Mouse (Mus musculus): Measurements from ENCODE around the gene Uri1.

Uri1 gene

GRCm38 (mm10) chr7:38023451-38023850 lies at the start of gene Uri1:
Gene Uri1 (minus strand): TSS chr7:38023551.
- no peak for DNase-seq (ENCODE audit: low read depth)

GRCm38 (mm10) chr7:38071065-38071464 lies 47.7 kb upstream of the Uri1 start:
- peak; percentile 30 for DNase-seq (ENCODE audit: low read depth)

GRCm38 (mm10) chr7:38070663-38071062 lies 47.3 kb upstream of the Uri1 start:
- peak; percentile 32 for DNase-seq (ENCODE audit: low read depth)

GRCm38 (mm10) chr7:38064431-38064830 lies 41.1 kb upstream of the Uri1 start:
- DNase-seq (ENCODE audit: low read depth): peak; percentile 28

GRCm38 (mm10) chr7:38061060-38061970 lies 38.0 kb upstream of the Uri1 start:
- peak; percentile 93 for DNase-seq (ENCODE audit: low read depth)

GRCm38 (mm10) chr7:38059636-38060330 lies 36.4 kb upstream of the Uri1 start:
- DNase-seq (ENCODE audit: low read depth): no peak

GRCm38 (mm10) chr7:38059096-38059495 lies 35.7 kb upstream of the Uri1 start:
- DNase-seq (ENCODE audit: low read depth): no peak

- DNase-seq (ENCODE audit: low read depth): no peak
Measured at GRCm38 (mm10) chr7:38055996-38056395, 32.6 kb upstream of the Uri1 start.

- DNase-seq (ENCODE audit: low read depth): no peak
Measured at GRCm38 (mm10) chr7:38054246-38054645, 30.9 kb upstream of the Uri1 start.

GRCm38 (mm10) chr7:38047229-38047628 lies 23.9 kb upstream of the Uri1 start:
- peak; percentile 12 for DNase-seq (ENCODE audit: low read depth)

GRCm38 (mm10) chr7:38041244-38041643 lies 17.9 kb upstream of the Uri1 start:
- no peak for DNase-seq (ENCODE audit: low read depth)

- DNase-seq (ENCODE audit: low read depth): no peak
Measured at GRCm38 (mm10) chr7:38037586-38037985, 14.2 kb upstream of the Uri1 start.

- no peak for DNase-seq (ENCODE audit: low read depth)
Measured at GRCm38 (mm10) chr7:38031183-38031582, 7.8 kb upstream of the Uri1 start.

- DNase-seq (ENCODE audit: low read depth): no peak
Measured at GRCm38 (mm10) chr7:38030606-38031005, 7.3 kb upstream of the Uri1 start.

- no peak for DNase-seq (ENCODE audit: low read depth)
Measured at GRCm38 (mm10) chr7:38029986-38030385, 6.6 kb upstream of the Uri1 start.

GRCm38 (mm10) chr7:38029083-38029482 lies 5.7 kb upstream of the Uri1 start:
- DNase-seq (ENCODE audit: low read depth): no peak

GRCm38 (mm10) chr7:38027940-38028600 lies 4.7 kb upstream of the Uri1 start:
- no peak for DNase-seq (ENCODE audit: low read depth)

- DNase-seq (ENCODE audit: low read depth): no peak
Measured at GRCm38 (mm10) chr7:38024839-38025238, 1.5 kb upstream of the Uri1 start.

- DNase-seq (ENCODE audit: low read depth): no peak
Measured at GRCm38 (mm10) chr7:38019770-38020169, 3.6 kb downstream of the Uri1 start.

GRCm38 (mm10) chr7:38019369-38019749 lies 4.0 kb downstream of the Uri1 start:
- DNase-seq (ENCODE audit: low read depth): peak; percentile 94

- peak; percentile 79 for DNase-seq (ENCODE audit: low read depth)
Measured at GRCm38 (mm10) chr7:38018416-38019368, 4.7 kb downstream of the Uri1 start.
